Mouse (Mus musculus): ENCODE results near the gene Gm5346. TPM values are rescaled to one million over a fixed set of nuclear protein-coding genes. Genes with fewer than 3 reads are reported as not detected.
"Not testable (repeated sequence)": the region's sequence is repeated elsewhere in the genome, so short reads cannot be mapped to it uniquely, and the experiment has no call there.

Gm5346 gene
- total RNA-seq (2021) = not detected
- long read RNA-seq, experiment 1 = 0 reads
- long read RNA-seq, experiment 2 = 0 reads

DNA sequence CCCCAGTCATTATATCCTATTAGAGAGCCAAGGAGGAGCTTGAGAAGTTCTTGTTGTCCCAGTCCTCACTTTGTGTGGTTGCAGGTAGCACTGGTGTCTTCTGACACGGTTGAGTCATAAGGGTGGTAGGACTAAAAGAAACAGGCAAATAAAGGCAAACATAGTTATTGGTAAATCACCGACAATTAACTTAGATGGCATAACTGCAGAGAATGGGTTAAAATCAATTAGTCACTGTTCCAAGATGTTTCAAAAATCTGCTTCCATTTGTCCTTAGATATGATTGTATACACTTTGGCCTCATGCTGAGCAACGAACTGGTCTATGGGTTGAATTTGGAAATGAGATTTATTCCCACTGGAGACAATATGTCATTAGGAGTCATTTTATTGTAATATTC is at the start of gene Gm5346:
TSS of gene Gm5346 (minus strand) at position 101 of the 400 bp plus-strand sequence.
- intact Hi-C loops (cut with DNase I) = no loop called here
- no peak within 1 kb of the TSS for H3K27ac ChIP-seq
- no peak for TF ChIP-seq CTCF (IDR thresholded peaks at IDR 0.05)
- no peak within 1 kb of the TSS for H3K4me3 ChIP-seq
- no peak for DNase-seq (ENCODE audit: extremely low spot score in 1 of 2, low spot score in 2 of 2)

DNA sequence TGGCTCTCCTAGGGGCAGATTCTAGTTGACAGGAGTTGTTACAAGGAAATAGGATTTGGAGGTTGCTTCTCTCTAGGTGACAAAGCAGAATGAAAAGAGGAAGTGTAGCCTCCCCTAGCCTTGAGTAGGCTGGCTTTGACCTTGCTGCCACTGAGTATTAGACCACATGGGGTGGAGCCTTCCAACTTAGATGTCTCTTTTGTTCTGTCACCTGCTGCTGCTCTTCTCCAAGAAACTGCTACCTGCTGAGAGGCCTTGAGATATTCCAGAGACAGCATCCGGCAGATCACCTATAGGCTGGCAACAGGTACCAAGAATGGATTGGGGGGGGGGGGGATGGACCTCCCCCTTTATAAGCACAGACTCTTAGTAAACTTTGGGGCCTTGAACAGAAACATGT is 11.0 kb downstream of the Gm5346 start:
- Histone ChIP-seq H3K4me3 (no peak overlapping the region), H3K27ac (no peak overlapping the region)
- TF ChIP-seq CTCF (IDR thresholded peaks at IDR 0.05) = no peak
- intact Hi-C loops (cut with DNase I) = no loop called here
- DNase-seq (ENCODE audit: extremely low spot score in 1 of 2, low spot score in 2 of 2) = no peak

DNA sequence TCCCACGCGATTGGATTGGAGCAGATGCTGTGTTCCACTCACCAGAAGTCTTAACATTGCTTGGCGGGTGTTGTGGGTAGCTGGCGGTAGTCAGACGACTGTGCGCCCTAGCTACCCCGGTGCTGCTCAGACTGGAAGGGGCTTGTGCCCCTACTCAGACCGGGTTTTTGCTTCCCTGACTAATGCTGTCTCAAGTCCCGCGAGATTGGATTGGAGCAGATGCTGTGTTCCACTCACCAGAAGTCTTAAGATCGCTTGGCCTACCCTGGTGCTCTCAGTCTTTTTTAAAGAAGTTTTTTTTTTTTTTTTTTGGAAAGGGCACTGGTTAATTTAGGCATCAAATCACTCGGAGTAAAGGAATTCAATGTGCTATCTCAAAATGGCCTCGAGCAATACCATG is 23.4 kb downstream of the Gm5346 start:
- intact Hi-C loops (cut with DNase I); DNase-seq (ENCODE audit: extremely low spot score in 1 of 2, low spot score in 2 of 2); H3K27ac ChIP-seq; H3K4me3 ChIP-seq: not testable (repeated sequence)

DNA sequence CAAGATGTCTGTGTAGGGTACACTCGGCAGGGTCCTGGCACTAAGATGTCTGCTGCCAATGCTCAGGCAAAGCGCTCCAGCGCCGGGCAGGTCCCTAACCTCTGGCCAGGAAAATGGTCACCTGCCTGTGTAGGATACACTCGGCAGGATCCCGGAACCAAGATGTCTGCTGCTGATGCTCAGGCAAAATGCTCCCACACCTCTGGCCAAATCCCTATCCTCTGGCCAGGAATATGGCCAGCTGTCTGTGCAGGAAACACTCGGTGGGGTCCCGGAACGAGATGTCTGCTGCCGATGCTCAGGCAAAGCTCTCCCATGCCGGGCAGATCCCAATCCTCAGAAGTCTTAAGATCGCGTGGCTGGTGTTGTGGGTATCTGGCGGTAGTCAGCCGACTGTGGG is 23.9 kb downstream of the Gm5346 start:
- H3K4me3 ChIP-seq; H3K27ac ChIP-seq; DNase-seq (ENCODE audit: extremely low spot score in 1 of 2, low spot score in 2 of 2); intact Hi-C loops (cut with DNase I): not testable (repeated sequence)

DNA sequence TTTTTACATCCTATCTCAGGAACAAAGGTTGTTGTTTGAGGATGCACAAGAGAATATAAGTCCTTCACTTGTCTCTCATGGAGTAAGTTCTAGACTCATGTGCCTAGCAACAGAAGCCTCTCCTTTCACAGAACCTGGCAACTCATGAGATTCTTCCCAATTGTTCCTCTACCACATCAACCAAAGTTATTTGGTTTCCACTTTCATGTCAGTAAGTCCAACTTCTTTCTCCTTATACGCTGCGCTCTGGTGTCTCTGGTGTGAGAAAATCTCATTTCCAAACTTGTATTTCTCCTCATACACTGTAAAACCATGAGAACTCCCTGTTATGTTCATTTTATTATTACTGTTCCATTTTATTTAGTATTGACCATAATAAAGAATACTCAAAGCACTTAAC is 50.5 kb downstream of the Gm5346 start, which contains the start of gene Adam26a:
TSS of gene Adam26a (minus strand) at position 101 of the 400 bp plus-strand sequence.
- intact Hi-C loops (cut with DNase I); H3K4me3 ChIP-seq; DNase-seq (ENCODE audit: extremely low spot score in 1 of 2, low spot score in 2 of 2); H3K27ac ChIP-seq: not testable (repeated sequence)

Other genes starting within 250 kb of the Gm5346 start
- gene Adam26b, start 99.2 kb downstream of the Gm5346 start, total RNA-seq (2021) = not detected
- gene Adam26a, start 50.6 kb downstream of the Gm5346 start, total RNA-seq (2021) = not detected
- gene Adam34, start 82.8 kb upstream of the Gm5346 start, total RNA-seq (2021) = not detected

All from left cerebral cortex, adult 2 months (tissue).